Mouse (Mus musculus) spleen, adult 10 weeks (tissue): Measurements from ENCODE around the gene Tmem47. TPM values are rescaled to one million over a fixed set of nuclear protein-coding genes. Genes with fewer than 3 reads are reported as not detected.

Source experiments
- polyA plus RNA-seq: library from polyadenylated mRNA; stranded (reverse); fragments of 350-450 nt; fragmentation: Illumina TruSeq; extraction: RNeasy Lipid Tissue Mini Kit (QIAGEN cat#74804); gene quantifications from one replicate; pipeline ENCODE4 v1.2.3, GENCODE M21; 2015; ENCODE audit warnings: low replicate concordance; ENCODE audit not compliant: insufficient read depth

Tmem47 gene
- polyA plus RNA-seq = 5.6 TPM

GRCm38 (mm10) chrX:81070210-81070803 lies at the start of gene Tmem47:
Gene Tmem47, plus strand, starts transcription at chrX:81070698.

